Mouse (Mus musculus) mouse trophoblast stem cell (cell line): ENCODE results near the gene Lsm14a.

ENCODE experiments used
- in situ Hi-C, 2 experiments: fragments of 300-500 bp; cut with MseI, MboI; formaldehyde crosslinking; loops; 2 replicates in 1 of 2; 3 replicates in 1 of 2; pipeline ENCODE4 v1.15.1; 2025

Gene Lsm14a

DNA sequence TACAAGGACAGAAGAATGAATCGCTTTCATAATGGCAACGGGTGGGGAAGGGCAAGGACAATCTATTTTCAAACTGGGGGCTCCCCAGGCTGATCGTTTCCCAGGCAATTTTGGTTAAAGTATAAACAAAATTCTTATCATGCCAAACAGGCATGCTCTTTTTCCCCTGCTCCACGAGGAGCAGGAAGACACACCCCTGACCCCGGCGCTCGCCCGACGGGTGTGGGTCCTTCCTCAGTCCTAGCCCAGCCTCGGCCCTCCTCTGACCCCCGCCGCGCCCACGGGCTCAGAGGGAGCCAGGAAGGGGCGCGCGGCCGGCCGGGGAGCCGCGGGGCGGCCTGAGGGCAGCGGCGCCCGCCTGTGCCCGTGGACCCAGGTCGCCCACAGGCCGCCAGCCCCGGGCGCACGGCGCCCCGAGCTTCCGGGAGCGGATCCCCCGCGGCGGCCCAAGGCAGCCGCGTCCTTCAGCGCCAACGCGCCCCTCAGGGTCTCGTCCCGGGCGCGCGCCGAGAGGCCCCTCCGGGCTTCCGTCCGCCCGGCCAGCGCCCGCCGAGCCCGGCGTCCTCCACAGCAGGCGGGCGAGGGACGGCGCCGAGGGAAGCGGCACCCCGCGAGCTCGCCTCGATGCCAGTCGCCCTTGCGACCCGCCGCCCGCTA lies 80.2 kb downstream of the Lsm14a start:
- in situ Hi-C loops, result no loop called here

DNA sequence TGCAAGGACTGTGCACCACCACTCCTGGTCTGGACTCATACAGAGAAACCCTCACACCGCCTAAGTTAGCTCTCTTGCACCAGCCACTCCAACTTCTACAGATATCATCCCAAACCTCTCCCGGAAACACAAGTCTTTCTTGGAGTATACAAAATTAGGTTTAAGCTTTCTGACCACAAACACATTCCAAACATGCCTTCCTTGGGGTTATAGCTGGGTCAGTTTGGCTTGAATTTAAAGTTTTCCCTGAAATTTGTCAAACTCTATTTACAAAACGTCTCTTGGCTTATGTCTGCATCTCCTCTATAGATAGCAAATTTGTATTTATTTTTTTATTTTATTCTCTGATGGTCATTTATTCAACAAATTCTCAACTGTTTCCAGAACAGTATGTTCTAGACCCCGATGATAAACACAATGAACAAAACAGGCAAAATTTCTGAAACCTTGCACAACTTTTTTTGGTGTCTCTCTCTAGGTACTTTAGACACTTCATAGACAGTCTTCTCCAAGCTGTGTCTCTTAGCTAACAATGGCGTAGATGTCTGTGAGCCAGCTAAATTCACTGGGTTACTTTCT lies 83.8 kb downstream of the Lsm14a start:
- in situ Hi-C loops, result no loop called here

DNA sequence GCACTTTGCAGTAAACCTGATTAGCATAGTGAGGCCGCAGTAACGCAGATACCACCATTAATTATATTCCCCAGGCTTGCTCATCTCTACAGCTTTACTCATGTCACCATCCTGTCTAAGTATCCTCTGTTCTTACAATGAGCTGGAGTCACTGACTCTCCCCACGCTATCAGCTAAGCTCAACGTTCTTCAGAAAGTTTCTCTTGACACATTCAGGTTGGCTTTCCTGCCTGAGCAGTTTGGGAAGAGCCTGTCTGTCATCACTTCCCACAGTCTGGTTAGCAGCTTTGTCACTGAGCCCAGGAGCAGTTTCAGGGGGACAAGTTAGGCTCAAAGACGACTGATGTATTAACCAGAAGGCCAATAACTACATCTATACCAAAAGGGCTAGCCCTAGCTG lies 84.5 kb downstream of the Lsm14a start:
- in situ Hi-C loops, result no loop called here

DNA sequence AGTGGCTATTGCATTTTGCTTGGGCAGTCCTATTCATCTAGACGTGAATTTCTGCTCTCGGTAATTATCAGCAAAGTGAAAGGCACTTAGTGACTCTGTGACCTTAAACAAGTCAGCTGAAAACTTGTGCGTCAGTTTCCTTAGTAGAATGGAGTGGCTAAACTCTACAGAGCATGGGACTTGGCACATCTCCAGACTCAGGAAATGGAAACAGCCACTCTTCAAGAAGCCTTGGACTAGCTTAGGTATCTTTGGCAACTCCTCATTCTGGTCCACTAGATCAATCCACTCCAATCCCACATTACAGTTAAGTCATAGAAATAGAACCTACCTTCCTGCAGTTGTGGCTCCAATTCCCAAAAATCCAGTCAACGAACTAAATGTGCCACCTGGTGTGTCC lies 87.7 kb downstream of the Lsm14a start:
- in situ Hi-C loops, result no loop called here

DNA sequence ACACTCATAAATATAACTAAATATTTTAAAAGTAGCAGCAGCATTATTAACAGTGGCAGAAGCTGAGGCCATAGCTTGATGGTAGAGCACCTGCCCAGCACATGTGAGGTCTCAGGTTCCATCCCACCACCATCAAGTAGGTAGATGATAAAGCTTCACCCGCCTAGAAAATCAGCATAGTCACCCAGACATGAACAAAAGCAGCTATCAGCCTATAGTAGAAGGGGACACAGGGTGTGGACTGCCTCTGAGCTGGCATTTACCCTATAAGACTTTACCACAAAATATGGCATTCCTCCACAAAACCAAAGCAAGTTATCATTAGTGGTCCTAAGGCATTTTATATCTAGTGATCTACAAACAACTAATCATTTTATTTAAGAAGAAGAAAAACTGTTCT lies 90.5 kb downstream of the Lsm14a start:
- in situ Hi-C loops, result no loop called here

DNA sequence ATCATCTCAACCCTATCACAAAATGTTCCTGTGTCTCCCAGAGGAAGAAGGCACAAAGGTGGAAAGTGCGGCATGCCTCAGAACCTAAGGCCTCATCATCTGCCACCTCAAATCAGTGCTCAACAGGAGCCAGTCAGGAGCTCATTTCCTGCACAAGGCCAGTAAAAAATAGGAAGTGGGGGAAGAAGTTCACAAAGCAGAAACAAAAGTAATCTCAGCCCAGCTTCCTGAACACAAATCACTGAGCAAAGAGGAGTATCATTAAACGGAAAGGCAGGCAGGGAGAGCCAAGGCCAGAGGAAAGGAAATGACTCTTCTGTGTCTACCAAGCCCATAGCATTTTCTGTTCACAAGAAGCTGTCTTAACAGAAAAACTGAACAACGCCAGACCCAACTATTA lies 91.2 kb downstream of the Lsm14a start:
- in situ Hi-C loops, result no loop called here

DNA sequence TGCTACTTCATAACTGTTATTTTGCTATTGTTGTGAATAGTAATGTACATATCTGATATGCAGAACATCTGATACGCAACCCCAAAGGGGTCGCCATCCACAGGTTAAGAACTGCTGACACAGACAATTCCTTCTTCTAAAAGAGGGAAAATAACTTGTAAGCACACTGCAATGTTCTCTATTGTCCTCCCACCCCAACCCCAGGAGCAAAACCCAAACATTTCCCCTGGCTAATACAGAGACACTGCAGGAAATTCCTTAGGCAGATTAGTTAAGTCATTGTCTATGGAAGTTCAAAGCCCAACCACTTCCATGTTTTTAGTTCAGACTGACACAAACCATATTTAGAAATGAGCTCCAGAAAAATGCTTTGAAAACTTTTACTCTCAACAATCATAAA lies 94.3 kb downstream of the Lsm14a start:
- in situ Hi-C loops, result no loop called here

DNA sequence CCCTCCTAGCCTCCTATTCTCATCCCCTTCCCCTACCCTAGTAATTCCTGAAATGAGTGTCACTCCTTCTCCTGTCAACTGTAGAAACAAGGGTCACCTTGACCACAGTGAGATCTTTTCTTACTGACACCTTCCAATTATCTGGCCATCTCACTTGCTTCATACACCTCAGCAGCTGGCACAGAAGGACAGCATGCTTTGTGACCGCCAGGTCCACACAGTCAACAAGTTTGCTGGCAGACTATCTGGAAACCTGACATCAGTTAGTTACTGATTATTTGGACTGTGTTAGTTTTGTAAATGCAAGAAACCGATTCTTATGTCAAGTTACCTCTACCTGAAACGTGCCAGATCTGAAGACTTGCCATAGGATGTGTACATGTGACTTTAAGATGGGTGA lies 97.0 kb downstream of the Lsm14a start:
- in situ Hi-C loops, result no loop called here
